ENCODE assay signal across 8 mouse cellular contexts in genomic region chr13:67754333-67755306, GRCm38 (mm10). TPM values are rescaled to one million over a fixed set of nuclear protein-coding genes. Genes with fewer than 3 reads are reported as not detected.
DNase-seq lines count a peak whose midpoint lies in the region; ATAC-seq and TF ChIP-seq lines count a peak whose summit lies in the region.

TSS of gene Zfp85 (minus strand) at chr13:67755228.

- TF ChIP-seq POLR2A in CH12.LX (IDR thresholded peaks at IDR 0.05; ENCODE audit: low read depth, low read length) = peak; percentile 12; the same call in 1 of the 2 replicates

- peak; percentile 61 for DNase-seq in CH12.LX (ENCODE audit: extremely low read depth)
- DNase-seq in c-Kit-positive CD71-positive TER-119-negative erythroid progenitor cells, embryonic 14.5 days (ENCODE audit: low read depth) = peak; percentile 33
- peak; percentile 65 for DNase-seq in forebrain, embryonic 10.5 days (ENCODE audit: extremely low spot score, low spot score)
- DNase-seq in kidney, postnatal 25 days = peak; percentile 64 to 82
- peak; percentile 23 for DNase-seq in liver, embryonic 13.5 days
- peak; percentile 77 for DNase-seq in neural tube, embryonic 10.5 days (ENCODE audit: extremely low spot score, low spot score)

- peaks cover 0 to 8% of the 10 kb centered on the region in 2 experiments; a peak in 2 of 4 replicates for H3K4me1 ChIP-seq in CH12.LX (ENCODE audit: control insufficient read depth in 1 of 2, insufficient read depth in 2 of 2)
- peaks cover 6% of the 10 kb centered on the region for H3K4me1 ChIP-seq in forebrain, embryonic 10.5 days
- H3K4me1 ChIP-seq in heart, embryonic 15.5 days (replicated peaks) = 0 out of 2 replicates have a peak, but pooled peaks cover 3% of the 10 kb centered on the region
- H3K4me1 ChIP-seq in liver, embryonic 13.5 days (replicated peaks) = peaks cover 8% of the 10 kb centered on the region
- H3K4me1 ChIP-seq in stomach, embryonic 15.5 days = 0 out of 2 replicates have a peak, but pooled peaks cover 3% of the 10 kb centered on the region

- no peak for TF ChIP-seq EP300 in CH12.LX (IDR thresholded peaks at IDR 0.05; ENCODE audit: low read length)

- no peak for TF ChIP-seq CTCF in CH12.LX (conservative IDR thresholded peaks at IDR 0.05 in 1 of 2, IDR thresholded peaks at IDR 0.05 in 1 of 2; ENCODE audit: low read depth in 2 of 2, low read length in 2 of 2)

- no peaks in the 10 kb centered on the region for H3K27me3 ChIP-seq in CH12.LX (replicated peaks)
- no peaks in the 10 kb centered on the region for H3K27me3 ChIP-seq in forebrain, embryonic 10.5 days (ENCODE audit: poor library complexity, severe bottlenecking)
- H3K27me3 ChIP-seq in heart, embryonic 15.5 days = no peaks in the 10 kb centered on the region
- no peaks in the 10 kb centered on the region for H3K27me3 ChIP-seq in liver, embryonic 13.5 days
- no peaks in the 10 kb centered on the region for H3K27me3 ChIP-seq in stomach, embryonic 15.5 days (replicated peaks)

- in situ Hi-C loops in CH12.LX (cut with MboI; ENCODE audit: low pct_ligation_motif_present, low pct_unique_long_range_greater_than_20kb, low sequenced_read_pairs) = no loop called here

- H3K36me3 ChIP-seq in CH12.LX (replicated peaks in 1 of 2; ENCODE audit: control insufficient read depth in 1 of 2, insufficient read depth in 1 of 2, low read length in 1 of 2) = peaks cover 3 to 4% of the 10 kb centered on the region in 2 experiments
- H3K36me3 ChIP-seq in forebrain, embryonic 10.5 days (replicated peaks) = peaks cover 14% of the 10 kb centered on the region
- peaks cover 12% of the 10 kb centered on the region for H3K36me3 ChIP-seq in heart, embryonic 15.5 days
- H3K36me3 ChIP-seq in liver, embryonic 13.5 days = peaks cover 4% of the 10 kb centered on the region; the same call in 1 of the 2 replicates
- no peaks in the 10 kb centered on the region for H3K36me3 ChIP-seq in stomach, embryonic 15.5 days

- ATAC-seq in heart, embryonic 15.5 days (replicated peaks; ENCODE audit: insufficient number of reproducible peaks, insufficient read depth, low FRiP score, low read depth) = peak; percentile 88
- peak; percentile 95 for ATAC-seq in liver, embryonic 13.5 days (ENCODE audit: low read depth)
- ATAC-seq in stomach, embryonic 15.5 days (ENCODE audit: insufficient read depth, low FRiP score, low read depth) = peak; percentile 92

- dilution Hi-C loops in CH12.LX (cut with MboI; ENCODE audit: extremely low pct_ligation_motif_present, extremely low pct_unique_long_range_greater_than_20kb, low sequenced_read_pairs) = no loop called here

- peak within 1 kb of the TSS; percentile 67 to 71 (median 71) for H3K4me3 ChIP-seq in CH12.LX (replicated peaks in 1 of 3; ENCODE audit: low read depth in 2 of 3, low read length in 2 of 3, poor library complexity in 1 of 3)
- peak within 1 kb of the TSS; percentile 75 for H3K4me3 ChIP-seq in forebrain, embryonic 10.5 days
- peak within 1 kb of the TSS; percentile 71 for H3K4me3 ChIP-seq in heart, embryonic 15.5 days
- H3K4me3 ChIP-seq in liver, embryonic 13.5 days (replicated peaks) = peak within 1 kb of the TSS; percentile 69
- H3K4me3 ChIP-seq in stomach, embryonic 15.5 days (replicated peaks) = peak within 1 kb of the TSS; percentile 67

- peak within 1 kb of the TSS; percentile 45 for H3K9ac ChIP-seq in CH12.LX (ENCODE audit: insufficient read depth, low read depth)
- peak within 1 kb of the TSS; percentile 59 for H3K9ac ChIP-seq in heart, embryonic 15.5 days
- H3K9ac ChIP-seq in liver, embryonic 13.5 days = peak within 1 kb of the TSS; percentile 71
- peak within 1 kb of the TSS; percentile 20; the same call in 1 of the 2 replicates for H3K9ac ChIP-seq in stomach, embryonic 15.5 days

- H3K27ac ChIP-seq in CH12.LX (ENCODE audit: insufficient read depth, low read depth) = peak within 1 kb of the TSS; percentile 41
- peak within 1 kb of the TSS; percentile 88 for H3K27ac ChIP-seq in forebrain, embryonic 10.5 days
- peak within 1 kb of the TSS; percentile 85 for H3K27ac ChIP-seq in heart, embryonic 15.5 days
- H3K27ac ChIP-seq in liver, embryonic 13.5 days = no peak within 1 kb of the TSS
- peak within 1 kb of the TSS; percentile 87 for H3K27ac ChIP-seq in stomach, embryonic 15.5 days

- H3K9me3 ChIP-seq in CH12.LX (replicated peaks; ENCODE audit: low read length) = no peaks in the 10 kb centered on the region
- H3K9me3 ChIP-seq in forebrain, embryonic 10.5 days = no peaks in the 10 kb centered on the region
- H3K9me3 ChIP-seq in heart, embryonic 15.5 days (replicated peaks) = no peaks in the 10 kb centered on the region
- H3K9me3 ChIP-seq in liver, embryonic 13.5 days (replicated peaks) = no peaks in the 10 kb centered on the region
- no peaks in the 10 kb centered on the region for H3K9me3 ChIP-seq in stomach, embryonic 15.5 days

- TF ChIP-seq RAD21 in CH12.LX (IDR thresholded peaks at IDR 0.05; ENCODE audit: low read depth, low read length) = no peak

- peak within 1 kb of the TSS; percentile 84 for H3K4me2 ChIP-seq in CH12.LX (ENCODE audit: insufficient read depth, low read depth, poor library complexity, severe bottlenecking)
- H3K4me2 ChIP-seq in heart, embryonic 15.5 days = peak within 1 kb of the TSS; percentile 75
- peak within 1 kb of the TSS; percentile 62 for H3K4me2 ChIP-seq in liver, embryonic 13.5 days
- H3K4me2 ChIP-seq in stomach, embryonic 15.5 days = peak within 1 kb of the TSS; percentile 57

- 9% methylated on average over 24 of the region's 24 CpGs for WGBS in forebrain, embryonic 10.5 days
- WGBS in heart, embryonic 15.5 days = 7% methylated on average over 24 of the region's 24 CpGs
- 7% methylated on average over 24 of the region's 24 CpGs for WGBS in liver, embryonic 13.5 days (ENCODE audit: insufficient replicate concordance)
- WGBS in stomach, embryonic 15.5 days = 5% methylated on average over 24 of the region's 24 CpGs

- H3K79me2 ChIP-seq in CH12.LX (replicated peaks; ENCODE audit: control insufficient read depth, extremely low read depth, insufficient read depth, poor library complexity, severe bottlenecking) = no peaks in the 10 kb centered on the region; the same call in 1 of the 2 replicates

TF ChIP-seq in CH12.LX, 34 proteins besides CTCF, POLR2A, EP300 and RAD21:
- 0 out of 2 replicates have a peak, but pooled peaks have one; percentile 27 for TF ChIP-seq MEF2A (IDR thresholded peaks at IDR 0.05; ENCODE audit: borderline replicate concordance, low read depth, low read length)
- TF ChIP-seq KAT2A (IDR thresholded peaks at IDR 0.05; ENCODE audit: insufficient replicate concordance, low read length) = peak; percentile 92; the same call in 1 of the 2 replicates
- TF ChIP-seq TCF12 (IDR thresholded peaks at IDR 0.05; ENCODE audit: low read depth, low read length) = peak; percentile 56; the same call in 1 of the 2 replicates
- TF ChIP-seq NELFE (IDR thresholded peaks at IDR 0.05; ENCODE audit: low read depth, low read length) = no peak; the same call in 1 of the 2 replicates
- no peak for TF ChIP-seq JUND (conservative IDR thresholded peaks at IDR 0.05; ENCODE audit: low read depth, low read length)
- TF ChIP-seq GABPA (IDR thresholded peaks at IDR 0.05; ENCODE audit: insufficient replicate concordance, low read depth, low read length) = peak; percentile 10; the same call in 1 of the 2 replicates
- TF ChIP-seq CHD2 (IDR thresholded peaks at IDR 0.05; ENCODE audit: low read length) = peak; percentile 72
- peak; percentile 87; the same call in 1 of the 2 replicates for TF ChIP-seq SIN3A (IDR thresholded peaks at IDR 0.05; ENCODE audit: low read length)
- TF ChIP-seq JUN (IDR thresholded peaks at IDR 0.05; ENCODE audit: insufficient read depth, low read depth, low read length) = no peak
- peak; percentile 20; the same call in 1 of the 2 replicates for TF ChIP-seq MXI1 (IDR thresholded peaks at IDR 0.05; ENCODE audit: low read depth, low read length)
- no peak for TF ChIP-seq USF2 (conservative IDR thresholded peaks at IDR 0.05; ENCODE audit: low read depth, low read length)
- TF ChIP-seq MAZ (IDR thresholded peaks at IDR 0.05; ENCODE audit: low read depth, low read length) = peak; percentile 52; the same call in 1 of the 2 replicates
- TF ChIP-seq NRF1 (IDR thresholded peaks at IDR 0.05; ENCODE audit: low read depth, low read length) = 0 out of 2 replicates have a peak, but pooled peaks have one; percentile 34
- peak; percentile 75 for TF ChIP-seq TBP (conservative IDR thresholded peaks at IDR 0.05; ENCODE audit: low read depth, low read length)
- TF ChIP-seq IRF4 (IDR thresholded peaks at IDR 0.05; ENCODE audit: low read depth, low read length) = no peak; the same call in 1 of the 2 replicates
- TF ChIP-seq HCFC1 (IDR thresholded peaks at IDR 0.05; ENCODE audit: low read depth, low read length) = peak; percentile 98
- peak; percentile 98 for TF ChIP-seq ELF1 (IDR thresholded peaks at IDR 0.05; ENCODE audit: low read depth, low read length)
- peak; percentile 63 for TF ChIP-seq ZNF384 (IDR thresholded peaks at IDR 0.05; ENCODE audit: low read depth, low read length)
- TF ChIP-seq MAX (IDR thresholded peaks at IDR 0.05; ENCODE audit: low read length) = peak; percentile 47; the same call in 1 of the 2 replicates
- peak; percentile 77 for TF ChIP-seq MYC (IDR thresholded peaks at IDR 0.05; ENCODE audit: low read depth, low read length)
- TF ChIP-seq PAX5 (IDR thresholded peaks at IDR 0.05; ENCODE audit: low read length) = no peak

RNA-seq across cellular contexts. Expression of gene Zfp85, which starts in this region (rescaled TPM):
- 3.0 and 3.3 TPM in 2 replicates for total RNA-seq in CH12.LX (2012; rRNA removed)
- 6.4 and 7.0 TPM in 2 replicates for total RNA-seq in CH12.LX (2014; rRNA removed)
- polyA plus RNA-seq in CH12.LX (2012; ENCODE audit: insufficient read length, low read depth) = 2.7 and 3.1 TPM in 2 replicates
- polyA plus RNA-seq in forebrain, embryonic 10.5 days (2016; fragmentation: Nextera tagmentation; extraction: Ambion mirVana) = 5.0 and 5.4 TPM in 2 replicates
- polyA plus RNA-seq in heart, embryonic 15.5 days (2015; fragmentation: Nextera tagmentation; extraction: Ambion mirVana) = 2.8 and 3.0 TPM in 2 replicates
- polyA plus RNA-seq in liver, embryonic 13.5 days (2015; fragmentation: Nextera tagmentation; extraction: Ambion mirVana) = 1.1 and 1.5 TPM in 2 replicates
- 4.2 and 4.5 TPM in 2 replicates for polyA plus RNA-seq in stomach, embryonic 15.5 days (2015; fragmentation: Nextera tagmentation; extraction: Ambion mirVana)

Comparison
In these comparisons a context has a peak if more than half of its experiments do, and no peak if none do; other contexts are left out.
1. DNase-seq: peak in every context shown above with its lines; median percentile 77 in neural tube, embryonic 10.5 days; 73 in kidney, postnatal 25 days; 65 in forebrain, embryonic 10.5 days; 61 in CH12.LX; 33 in c-Kit-positive CD71-positive TER-119-negative erythroid progenitor cells, embryonic 14.5 days; 23 in liver, embryonic 13.5 days.
2. H3K9ac ChIP-seq: peak in every context shown above with its lines; median percentile 71 in liver, embryonic 13.5 days; 59 in heart, embryonic 15.5 days; 45 in CH12.LX; 20 in stomach, embryonic 15.5 days.